Mouse (Mus musculus) small intestine, adult 2 months (tissue): Measurements from ENCODE around the gene Dpp8. TPM values are rescaled to one million over a fixed set of nuclear protein-coding genes. Genes with fewer than 3 reads are reported as not detected.

Experiments used
- H3K27ac ChIP-seq: fragments of 200-500 bp; 2 replicates; pipeline ENCODE4 v1.5.1; 2012; ENCODE audit warnings: low read depth, low read length, control low read depth, inconsistent platforms; ENCODE audit not compliant: insufficient read depth
- H3K27me3 ChIP-seq: fragments of 200-500 bp; 2 replicates; pipeline ENCODE4 v1.6.1; 2012; ENCODE audit warnings: mild to moderate bottlenecking, moderate library complexity, low read length, inconsistent platforms; ENCODE audit not compliant: control insufficient read depth, insufficient read depth
- H3K36me3 ChIP-seq: fragments of 200-500 bp; 2 replicates; pipeline ENCODE4 v1.6.1; 2012; ENCODE audit warnings: mild to moderate bottlenecking, low read length, control low read depth, inconsistent platforms; ENCODE audit not compliant: control insufficient read depth, insufficient read depth
- H3K4me1 ChIP-seq: fragments of 200-500 bp; 2 replicates; pipeline ENCODE4 v1.6.1; 2012; ENCODE audit warnings: low read length, inconsistent platforms, mixed read lengths; ENCODE audit not compliant: control insufficient read depth, insufficient read depth, insufficient read length
- H3K4me3 ChIP-seq: fragments of 200-500 bp; 2 replicates; pipeline ENCODE4 v1.5.1; 2012; ENCODE audit warnings: low read depth, mild to moderate bottlenecking, control low read depth, inconsistent platforms, low read length, moderate library complexity
- CTCF ChIP-seq: fragments of 200-500 bp; IDR thresholded peaks from 2 replicates; pipeline ENCODE4 v1.5.1; 2012; ENCODE audit warnings: low read depth, mild to moderate bottlenecking, control low read depth, inconsistent platforms, low read length, moderate library complexity, mixed read lengths; ENCODE audit not compliant: insufficient replicate concordance, insufficient read length; ENCODE audit errors: extremely low read depth
- POLR2A ChIP-seq: fragments of 200-500 bp; IDR thresholded peaks from 2 replicates; pipeline ENCODE4 v1.6.1; 2012; ENCODE audit warnings: low read depth, mild to moderate bottlenecking, control low read depth, inconsistent platforms, low read length, moderate library complexity
- WGBS: fragments of 180-500 bp; shearing (Covaris S2); methylation state at CpG from one replicate; pipeline ENCODE4 v1.1.7; 2018; 5-methylcytosine and 5-hydroxymethylcytosine counted together
- polyA plus RNA-seq: library from polyadenylated mRNA; depleted of rRNA; stranded (reverse); fragments of >200 nt; gene quantifications from 2 replicates; pipeline ENCODE4 v1.2.3, GENCODE M21; 2012

The Dpp8 gene
- polyA plus RNA-seq, 1 experiment = 21.4 TPM

GRCm38 (mm10) chr9:65036861-65037260 is 4.6 kb downstream of the Dpp8 start:
- no peak for TF ChIP-seq CTCF
- no peak for TF ChIP-seq POLR2A
- WGBS = 84% methylated on average over 8 of the region's 8 CpGs
- H3K27me3 ChIP-seq = no peaks in the 10 kb centered on the region
- H3K36me3 ChIP-seq = peaks cover 37% of the 10 kb centered on the region
- H3K4me3 ChIP-seq = no peak overlapping the region
- no peak overlapping the region for H3K27ac ChIP-seq
- H3K4me1 ChIP-seq = peaks cover 2% of the 10 kb centered on the region; the same call in 1 of the 2 replicates

- no peak for TF ChIP-seq CTCF
- no peak for TF ChIP-seq POLR2A
- WGBS = 98% methylated on average over 5 of the region's 5 CpGs
- no peaks in the 10 kb centered on the region for H3K27me3 ChIP-seq
- H3K4me3 ChIP-seq = no peak overlapping the region
- H3K27ac ChIP-seq = no peak overlapping the region
- H3K36me3 ChIP-seq = peaks cover 68% of the 10 kb centered on the region
- H3K4me1 ChIP-seq = no peaks in the 10 kb centered on the region
Measured at GRCm38 (mm10) chr9:65041430-65041829, 9.2 kb downstream of the Dpp8 start.

GRCm38 (mm10) chr9:65046993-65047392 is 14.8 kb downstream of the Dpp8 start:
- Histone ChIP-seq H3K4me1 (no peaks in the 10 kb centered on the region), H3K27ac (no peak overlapping the region), H3K27me3 (no peaks in the 10 kb centered on the region), H3K36me3 (peaks cover 76% of the 10 kb centered on the region), H3K4me3 (no peak overlapping the region)
- TF ChIP-seq POLR2A (no peak), CTCF (no peak)
- 74% methylated on average over 1 of the region's 1 CpGs for WGBS

GRCm38 (mm10) chr9:65049422-65049821 is 17.2 kb downstream of the Dpp8 start:
- H3K4me1 ChIP-seq = no peaks in the 10 kb centered on the region
- TF ChIP-seq CTCF (no peak), POLR2A (no peak)
- 93% methylated on average over 5 of the region's 5 CpGs for WGBS
- no peak overlapping the region for H3K27ac ChIP-seq
- peaks cover 73% of the 10 kb centered on the region for H3K36me3 ChIP-seq
- no peaks in the 10 kb centered on the region for H3K27me3 ChIP-seq
- H3K4me3 ChIP-seq = no peak overlapping the region

- 83% methylated on average over 3 of the region's 3 CpGs for WGBS
- Histone ChIP-seq H3K4me3 (no peak overlapping the region), H3K27me3 (no peaks in the 10 kb centered on the region), H3K36me3 (peaks cover 73% of the 10 kb centered on the region), H3K27ac (no peak overlapping the region), H3K4me1 (no peaks in the 10 kb centered on the region)
- TF ChIP-seq POLR2A (no peak), CTCF (no peak)
Measured at GRCm38 (mm10) chr9:65050981-65051380, 18.8 kb downstream of the Dpp8 start.

- Histone ChIP-seq H3K4me1 (no peaks in the 10 kb centered on the region), H3K4me3 (no peak overlapping the region), H3K36me3 (peaks cover 78% of the 10 kb centered on the region), H3K27me3 (no peaks in the 10 kb centered on the region), H3K27ac (no peak overlapping the region)
- no peak for TF ChIP-seq POLR2A
- TF ChIP-seq CTCF = no peak
- WGBS = 93% methylated on average over 7 of the region's 7 CpGs
Measured at GRCm38 (mm10) chr9:65064251-65064650, 32.0 kb downstream of the Dpp8 start.

GRCm38 (mm10) chr9:65070587-65070986 is 38.4 kb downstream of the Dpp8 start:
- H3K36me3 ChIP-seq = peaks cover 56% of the 10 kb centered on the region
- no peaks in the 10 kb centered on the region for H3K4me1 ChIP-seq
- H3K27ac ChIP-seq = no peak overlapping the region
- 76% methylated on average over 3 of the region's 3 CpGs for WGBS
- H3K27me3 ChIP-seq = no peaks in the 10 kb centered on the region
- TF ChIP-seq POLR2A (no peak), CTCF (no peak)
- no peak overlapping the region for H3K4me3 ChIP-seq

- no peak overlapping the region for H3K27ac ChIP-seq
- 82% methylated on average over 9 of the region's 9 CpGs for WGBS
- no peaks in the 10 kb centered on the region for H3K4me1 ChIP-seq
- no peak for TF ChIP-seq CTCF
- TF ChIP-seq POLR2A = no peak
- no peak overlapping the region for H3K4me3 ChIP-seq
- no peaks in the 10 kb centered on the region for H3K27me3 ChIP-seq
- H3K36me3 ChIP-seq = peaks cover 50% of the 10 kb centered on the region
Measured at GRCm38 (mm10) chr9:65073555-65073954, 41.3 kb downstream of the Dpp8 start.

GRCm38 (mm10) chr9:65074251-65074650 is 42.0 kb downstream of the Dpp8 start:
- Histone ChIP-seq H3K4me3 (no peak overlapping the region), H3K36me3 (peaks cover 50% of the 10 kb centered on the region), H3K27ac (no peak overlapping the region), H3K27me3 (no peaks in the 10 kb centered on the region), H3K4me1 (no peaks in the 10 kb centered on the region)
- 88% methylated on average over 15 of the region's 15 CpGs for WGBS
- no peak for TF ChIP-seq CTCF
- no peak for TF ChIP-seq POLR2A
